Mouse (Mus musculus): ENCODE measurements at regions not wholly inside any gene's neighbourhood (a gene's known extent, or its start where the extent isn't known, plus 50 kb on each side); places are given as distances from the start of the nearest gene placed in this dataset.

DNA sequence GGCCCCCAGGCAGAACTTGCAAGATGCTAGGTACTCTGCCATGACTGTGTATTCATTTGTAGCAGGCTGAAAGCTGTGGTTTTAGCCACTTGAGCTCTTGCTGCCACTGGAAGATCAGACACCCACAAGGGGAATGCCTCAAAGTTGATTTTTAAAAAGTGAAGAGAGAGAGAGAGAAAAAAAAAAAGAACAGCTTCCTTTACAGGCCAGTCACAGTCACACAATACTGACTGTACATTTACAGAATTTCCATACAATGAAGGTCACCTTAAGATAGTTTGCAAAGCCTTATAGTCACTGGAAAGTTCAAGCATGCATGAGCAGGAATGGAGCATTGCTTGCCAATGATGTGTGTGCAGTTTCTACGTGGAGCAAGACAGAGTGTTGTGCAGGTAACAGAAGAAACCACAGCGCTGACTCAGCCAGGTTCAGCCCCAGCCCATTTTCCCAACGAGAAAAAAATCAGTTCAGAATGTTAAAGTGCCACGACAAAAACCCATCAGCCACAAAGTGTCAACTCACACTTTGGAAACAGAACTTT lies 109.3 kb upstream of the Ado start:
- DNase-seq (ENCODE audit: low spot score): no peak
- no peak overlapping the region for H3K4me2 ChIP-seq (ENCODE audit: low read depth, low read length, poor library complexity, severe bottlenecking)
- no peak overlapping the region for H3K9ac ChIP-seq (replicated peaks; ENCODE audit: low read length, poor library complexity, severe bottlenecking)
- no peak for ATAC-seq (ENCODE audit: low FRiP score)
- H3K4me3 ChIP-seq (ENCODE audit: low read depth, low read length): no peak overlapping the region
- no peaks in the 10 kb centered on the region for H3K36me3 ChIP-seq (ENCODE audit: insufficient read depth, low read length)
- 79% methylated on average over 4 of the region's 4 CpGs for WGBS
- H3K27me3 ChIP-seq (ENCODE audit: insufficient read depth, low read length): no peaks in the 10 kb centered on the region
- H3K9me3 ChIP-seq (ENCODE audit: low read length): no peaks in the 10 kb centered on the region
- TF ChIP-seq CTCF (IDR thresholded peaks at IDR 0.05): no peak
- H3K27ac ChIP-seq (ENCODE audit: low read depth, low read length): no peak overlapping the region
- H3K4me1 ChIP-seq (ENCODE audit: insufficient read depth, low read length): no peaks in the 10 kb centered on the region

GRCm38 (mm10) chr10:67657305-67657704 lies 108.5 kb upstream of the Ado start:
- H3K9ac ChIP-seq (replicated peaks; ENCODE audit: low read length, poor library complexity, severe bottlenecking): no peak overlapping the region
- ATAC-seq (ENCODE audit: low FRiP score) (no peak), DNase-seq (ENCODE audit: low spot score) (no peak)
- no peak overlapping the region for H3K27ac ChIP-seq (ENCODE audit: low read depth, low read length)
- no peaks in the 10 kb centered on the region for H3K36me3 ChIP-seq (ENCODE audit: insufficient read depth, low read length)
- 78% methylated on average over 2 of the region's 2 CpGs for WGBS
- H3K27me3 ChIP-seq (ENCODE audit: insufficient read depth, low read length): no peaks in the 10 kb centered on the region
- no peaks in the 10 kb centered on the region for H3K9me3 ChIP-seq (ENCODE audit: low read length)
- H3K4me1 ChIP-seq (ENCODE audit: insufficient read depth, low read length): no peaks in the 10 kb centered on the region
- no peak overlapping the region for H3K4me2 ChIP-seq (ENCODE audit: low read depth, low read length, poor library complexity, severe bottlenecking)
- no peak overlapping the region for H3K4me3 ChIP-seq (ENCODE audit: low read depth, low read length)
- no peak for TF ChIP-seq CTCF (IDR thresholded peaks at IDR 0.05)

DNA sequence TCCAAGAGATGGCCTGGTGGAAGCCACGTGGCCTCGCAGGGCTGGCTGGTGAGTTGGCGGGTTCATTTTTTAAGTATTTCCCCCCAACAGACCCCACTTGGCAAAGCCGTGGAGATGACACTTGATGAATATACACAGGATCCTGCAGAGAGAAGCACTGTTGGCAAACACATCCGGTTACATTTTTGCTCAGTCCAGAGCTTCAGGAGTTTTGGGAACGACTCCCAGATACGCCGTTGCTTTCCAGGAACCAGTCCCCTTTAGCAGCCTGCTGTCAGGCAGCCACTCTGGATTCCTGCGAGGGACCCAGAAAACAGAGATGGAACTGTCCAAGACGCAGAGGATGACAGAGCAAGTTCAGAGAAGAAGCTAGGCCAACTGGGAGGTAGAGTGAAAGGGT lies 105.8 kb upstream of the Ado start:
- no peaks in the 10 kb centered on the region for H3K9me3 ChIP-seq (ENCODE audit: low read length)
- no peak overlapping the region for H3K9ac ChIP-seq (replicated peaks; ENCODE audit: low read length, poor library complexity, severe bottlenecking)
- no peaks in the 10 kb centered on the region for H3K4me1 ChIP-seq (ENCODE audit: insufficient read depth, low read length)
- ATAC-seq (ENCODE audit: low FRiP score) (no peak), DNase-seq (ENCODE audit: low spot score) (no peak)
- no peak overlapping the region for H3K4me3 ChIP-seq (ENCODE audit: low read depth, low read length)
- no peak overlapping the region for H3K4me2 ChIP-seq (ENCODE audit: low read depth, low read length, poor library complexity, severe bottlenecking)
- no peaks in the 10 kb centered on the region for H3K36me3 ChIP-seq (ENCODE audit: insufficient read depth, low read length)
- H3K27me3 ChIP-seq (ENCODE audit: insufficient read depth, low read length): no peaks in the 10 kb centered on the region
- no peak overlapping the region for H3K27ac ChIP-seq (ENCODE audit: low read depth, low read length)
- TF ChIP-seq CTCF (IDR thresholded peaks at IDR 0.05): no peak
- WGBS: 85% methylated on average over 10 of the region's 10 CpGs

- Histone ChIP-seq H3K27ac (ENCODE audit: low read depth, low read length) (no peak overlapping the region), H3K4me3 (ENCODE audit: low read depth, low read length) (no peak overlapping the region), H3K9me3 (ENCODE audit: low read length) (no peaks in the 10 kb centered on the region), H3K9ac (replicated peaks; ENCODE audit: low read length, poor library complexity, severe bottlenecking) (no peak overlapping the region), H3K36me3 (ENCODE audit: insufficient read depth, low read length) (no peaks in the 10 kb centered on the region), H3K4me2 (ENCODE audit: low read depth, low read length, poor library complexity, severe bottlenecking) (no peak overlapping the region), H3K27me3 (ENCODE audit: insufficient read depth, low read length) (no peaks in the 10 kb centered on the region), H3K4me1 (ENCODE audit: insufficient read depth, low read length) (peaks cover 3% of the 10 kb centered on the region; the same call in 1 of the 2 replicates)
- no peak for DNase-seq (ENCODE audit: low spot score)
- TF ChIP-seq CTCF (IDR thresholded peaks at IDR 0.05): no peak
- WGBS: 76% methylated on average over 3 of the region's 3 CpGs
- no peak for ATAC-seq (ENCODE audit: low FRiP score)
Observed at GRCm38 (mm10) chr10:67652300-67652699, 103.5 kb upstream of the Ado start.

GRCm38 (mm10) chr10:67651386-67651785 lies 102.6 kb upstream of the Ado start:
- Histone ChIP-seq H3K27ac (ENCODE audit: low read depth, low read length) (no peak overlapping the region), H3K4me3 (ENCODE audit: low read depth, low read length) (no peak overlapping the region), H3K9me3 (ENCODE audit: low read length) (no peaks in the 10 kb centered on the region), H3K27me3 (ENCODE audit: insufficient read depth, low read length) (no peaks in the 10 kb centered on the region), H3K36me3 (ENCODE audit: insufficient read depth, low read length) (no peaks in the 10 kb centered on the region), H3K9ac (replicated peaks; ENCODE audit: low read length, poor library complexity, severe bottlenecking) (no peak overlapping the region), H3K4me1 (ENCODE audit: insufficient read depth, low read length) (peaks cover 3% of the 10 kb centered on the region; the same call in 1 of the 2 replicates), H3K4me2 (ENCODE audit: low read depth, low read length, poor library complexity, severe bottlenecking) (no peak overlapping the region)
- no peak for TF ChIP-seq CTCF (IDR thresholded peaks at IDR 0.05)
- no peak for DNase-seq (ENCODE audit: low spot score)
- ATAC-seq (ENCODE audit: low FRiP score): no peak
- 96% methylated on average over 2 of the region's 2 CpGs for WGBS

DNA sequence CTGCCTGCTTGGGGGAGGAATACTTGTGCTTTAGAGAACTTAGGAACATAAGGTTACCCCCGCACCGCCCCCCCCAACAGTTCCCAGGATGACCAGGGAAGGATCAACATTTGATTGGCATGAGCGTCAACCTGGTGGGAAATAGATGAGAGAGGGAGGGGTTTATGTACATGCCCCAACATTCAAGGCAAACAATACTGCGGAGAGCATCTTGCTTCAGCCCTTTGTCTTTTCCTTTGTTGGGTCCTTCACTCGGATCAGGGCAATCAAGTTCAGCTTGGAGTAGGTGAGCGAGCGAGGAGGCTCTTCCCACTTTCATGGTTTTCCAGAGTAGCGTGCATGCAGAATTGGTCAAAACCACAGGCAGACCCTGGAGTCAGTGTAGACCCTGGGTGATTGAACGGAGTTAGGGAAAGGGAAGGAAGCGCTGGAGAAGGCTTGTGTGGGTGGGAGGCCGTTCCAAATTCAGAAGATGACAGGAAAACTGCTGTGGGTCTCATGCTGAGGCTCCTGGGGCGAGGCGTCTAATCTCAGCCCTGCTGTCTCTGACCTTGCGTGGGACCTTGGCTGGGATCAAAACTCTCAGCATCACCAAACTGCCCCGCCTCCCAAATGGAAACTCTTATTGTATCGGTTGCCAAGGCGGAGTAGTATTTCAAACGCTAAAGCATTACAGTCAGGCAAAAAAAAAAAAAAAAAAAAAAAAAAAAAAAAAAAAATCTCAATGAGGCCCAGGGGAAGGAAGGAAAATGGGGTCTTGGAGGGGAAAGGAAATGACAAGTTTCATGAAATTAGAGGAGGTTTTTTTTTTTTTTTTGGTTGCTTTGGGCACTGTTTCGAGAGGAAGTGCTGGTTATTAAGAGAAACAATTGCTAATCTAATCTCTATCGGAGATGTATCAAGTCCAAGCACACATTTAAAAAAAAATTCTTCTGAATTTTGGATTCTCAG lies 99.3 kb upstream of the Ado start:
- peaks cover 6% of the 10 kb centered on the region for H3K4me1 ChIP-seq (ENCODE audit: insufficient read depth, low read length)
- no peaks in the 10 kb centered on the region for H3K9me3 ChIP-seq (ENCODE audit: low read length)
- peak overlapping the region; percentile 22; the same call in 1 of the 2 replicates for H3K4me3 ChIP-seq (ENCODE audit: low read depth, low read length)
- no peak for TF ChIP-seq CTCF (IDR thresholded peaks at IDR 0.05)
- 35% methylated on average over 20 of the region's 20 CpGs for WGBS
- H3K36me3 ChIP-seq (ENCODE audit: insufficient read depth, low read length): no peaks in the 10 kb centered on the region
- no peak overlapping the region for H3K9ac ChIP-seq (replicated peaks; ENCODE audit: low read length, poor library complexity, severe bottlenecking)
- DNase-seq (ENCODE audit: low spot score) (no peak), ATAC-seq (ENCODE audit: low FRiP score) (no peak)
- H3K27me3 ChIP-seq (ENCODE audit: insufficient read depth, low read length): no peaks in the 10 kb centered on the region
- H3K4me2 ChIP-seq (ENCODE audit: low read depth, low read length, poor library complexity, severe bottlenecking): peak overlapping the region; percentile 42
- H3K27ac ChIP-seq (ENCODE audit: low read depth, low read length): no peak overlapping the region
